Comparison of ENCODE assay signal across 15 mouse cellular contexts in the genomic region with DNA sequence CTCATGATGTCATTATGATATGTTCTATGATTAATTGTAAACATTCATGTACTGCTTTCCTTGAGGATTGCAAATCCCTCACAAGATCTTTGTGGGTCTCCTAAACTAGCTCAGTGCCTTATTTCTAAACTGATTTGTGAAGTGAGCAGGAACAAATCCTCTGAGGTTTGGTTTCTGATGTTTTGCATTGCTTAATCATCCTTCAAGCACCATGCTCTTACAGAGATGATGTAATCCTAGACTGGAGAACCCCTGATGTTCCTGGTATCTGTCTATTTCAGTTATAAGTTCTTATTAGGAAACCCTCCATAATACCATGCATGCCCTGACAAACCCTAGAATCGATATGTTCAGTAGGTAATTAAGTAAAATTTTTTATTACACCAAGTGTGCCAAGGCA.
"Had no signal": no experiment of that assay in that cellular context is flagged by ENCODE, and none has a peak within 500 bp of the region (broad histone marks: within the 10 kb centered on the region; RNA-seq: fewer than 3 reads in every experiment).

No protein-coding gene starts in this region.

- H3K36me3 ChIP-seq: midbrain, embryonic 15.5 days; stomach, embryonic 15.5 days had no signal

- DNase-seq: lung, adult 18-20 months; lung, embryonic 14.5 days; lung, postnatal 10 days; lung, postnatal 4 days; right cerebral cortex, postnatal 14 days; thymus, adult 18-20 months; thymus, postnatal 14 days; thymus, postnatal 36 days had no signal

- H3K4me3 ChIP-seq: megakaryocyte, embryonic 14.5 days; midbrain, embryonic 13.5 days; midbrain, embryonic 15.5 days; neural tube, embryonic 12.5 days; stomach, embryonic 15.5 days had no signal

- ATAC-seq: midbrain, embryonic 13.5 days; midbrain, embryonic 15.5 days had no signal

- H3K4me1 ChIP-seq: megakaryocyte, embryonic 14.5 days; midbrain, embryonic 13.5 days; midbrain, embryonic 15.5 days; neural tube, embryonic 12.5 days; stomach, embryonic 15.5 days had no signal

- H3K27me3 ChIP-seq: megakaryocyte, embryonic 14.5 days; midbrain, embryonic 13.5 days; midbrain, embryonic 15.5 days; neural tube, embryonic 12.5 days; stomach, embryonic 15.5 days had no signal

- H3K4me2 ChIP-seq: lung, embryonic 14.5 days; midbrain, embryonic 11.5 days; midbrain, embryonic 13.5 days; midbrain, embryonic 15.5 days; neural tube, embryonic 12.5 days; stomach, embryonic 15.5 days had no signal

- H3K9ac ChIP-seq: lung, embryonic 14.5 days; midbrain, embryonic 13.5 days; midbrain, embryonic 15.5 days; neural tube, embryonic 12.5 days; stomach, embryonic 15.5 days had no signal

- H3K9me3 ChIP-seq: megakaryocyte, embryonic 14.5 days; midbrain, embryonic 13.5 days; midbrain, embryonic 15.5 days; neural tube, embryonic 12.5 days; stomach, embryonic 15.5 days had no signal

- H3K27ac ChIP-seq: midbrain, embryonic 13.5 days; midbrain, embryonic 15.5 days; neural tube, embryonic 12.5 days; stomach, embryonic 15.5 days; stomach, postnatal 0 days had no signal
